Mouse (Mus musculus): ENCODE measurements at regions not wholly inside any gene's neighbourhood (a gene's known extent, or its start where the extent isn't known, plus 50 kb on each side); places are given as distances from the start of the nearest gene placed in this dataset.

DNA sequence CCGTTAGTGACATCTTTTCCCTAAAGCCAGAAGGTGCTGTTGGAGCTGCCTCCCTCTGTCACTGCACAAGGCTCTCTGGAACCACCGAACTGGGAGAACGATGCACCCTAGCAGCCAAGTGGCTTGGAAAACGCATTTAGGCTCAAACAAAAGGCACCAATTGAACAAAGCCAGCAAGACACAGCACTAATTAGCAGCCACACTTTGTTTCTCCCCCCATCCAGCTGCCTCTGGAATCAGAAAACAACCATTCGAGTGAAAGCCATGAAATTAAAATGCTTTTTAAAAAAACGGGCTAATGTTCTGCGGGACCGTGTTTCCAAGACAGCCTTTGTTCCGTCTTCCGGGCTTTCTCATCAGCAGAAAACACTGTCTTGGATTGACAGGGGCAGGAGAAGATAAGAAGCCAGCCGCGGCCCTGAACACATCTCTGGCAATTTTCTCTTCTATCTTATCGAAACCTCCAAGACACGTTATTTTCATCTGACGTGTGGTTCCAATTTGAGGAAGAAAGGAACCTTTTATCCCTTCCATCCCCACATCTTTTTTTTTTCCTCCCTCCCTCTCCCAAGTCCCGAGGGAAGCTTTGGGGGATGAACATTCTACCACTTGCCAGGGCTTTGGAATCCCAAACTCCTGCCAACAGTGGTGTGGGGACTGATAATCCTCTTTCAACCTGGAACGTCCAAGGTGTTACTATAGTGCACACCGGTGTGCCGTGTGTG, 54.8 kb upstream of the Sec14l1 start:
- no peak for TF ChIP-seq NANOG (IDR thresholded peaks at IDR 0.05; ENCODE audit: borderline replicate concordance, low read length)
- TF ChIP-seq CTCF (conservative IDR thresholded peaks at IDR 0.05; ENCODE audit: low read length) = no peak

All from E14TG2a.4 (cell line).